Mouse (Mus musculus): ENCODE data around the gene Borcs8.

Borcs8 gene

GRCm38 (mm10) chr8:70139026-70139857, at the start of gene Borcs8, which contains the start of the genes Rfxank and Mef2b:
Borcs8 (plus strand) TSS chr8:70139499.
Rfxank (minus strand) TSS chr8:70139154.
Mef2b (plus strand) TSS chr8:70139711.
- peak; percentile 99 for DNase-seq (ENCODE audit: low spot score)

- DNase-seq (ENCODE audit: low spot score): no peak
Measured at GRCm38 (mm10) chr8:70092786-70093185, 46.5 kb upstream of the Borcs8 start.

GRCm38 (mm10) chr8:70099276-70099675, 40.0 kb upstream of the Borcs8 start:
- no peak for DNase-seq (ENCODE audit: low spot score)

- no peak for DNase-seq (ENCODE audit: low spot score)
Measured at GRCm38 (mm10) chr8:70100241-70100640, 39.1 kb upstream of the Borcs8 start.

DNA sequence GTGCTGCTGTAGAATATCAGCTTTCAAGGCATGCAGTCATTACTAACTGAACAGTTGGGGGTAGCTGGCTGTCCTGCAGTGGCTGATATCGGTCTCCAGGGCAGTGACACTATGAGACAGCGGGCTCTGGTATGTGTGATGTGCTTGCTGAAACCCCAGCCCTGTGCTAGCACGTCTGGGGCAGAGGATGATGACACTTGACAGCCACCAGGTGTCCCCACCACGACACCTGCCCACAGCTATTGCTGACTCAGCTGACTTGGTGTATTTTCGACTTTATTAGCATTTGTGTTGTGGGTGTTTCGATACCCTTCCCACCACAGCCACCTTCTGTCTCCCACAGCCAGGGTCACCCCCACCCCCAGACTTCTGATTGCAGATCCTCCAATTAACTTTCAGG, 34.8 kb upstream of the Borcs8 start:
- DNase-seq (ENCODE audit: low spot score): peak; percentile 45

- no peak for DNase-seq (ENCODE audit: low spot score)
Measured at GRCm38 (mm10) chr8:70104922-70105321, 34.4 kb upstream of the Borcs8 start.

GRCm38 (mm10) chr8:70110451-70110850, 28.8 kb upstream of the Borcs8 start:
- DNase-seq (ENCODE audit: low spot score): no peak

DNA sequence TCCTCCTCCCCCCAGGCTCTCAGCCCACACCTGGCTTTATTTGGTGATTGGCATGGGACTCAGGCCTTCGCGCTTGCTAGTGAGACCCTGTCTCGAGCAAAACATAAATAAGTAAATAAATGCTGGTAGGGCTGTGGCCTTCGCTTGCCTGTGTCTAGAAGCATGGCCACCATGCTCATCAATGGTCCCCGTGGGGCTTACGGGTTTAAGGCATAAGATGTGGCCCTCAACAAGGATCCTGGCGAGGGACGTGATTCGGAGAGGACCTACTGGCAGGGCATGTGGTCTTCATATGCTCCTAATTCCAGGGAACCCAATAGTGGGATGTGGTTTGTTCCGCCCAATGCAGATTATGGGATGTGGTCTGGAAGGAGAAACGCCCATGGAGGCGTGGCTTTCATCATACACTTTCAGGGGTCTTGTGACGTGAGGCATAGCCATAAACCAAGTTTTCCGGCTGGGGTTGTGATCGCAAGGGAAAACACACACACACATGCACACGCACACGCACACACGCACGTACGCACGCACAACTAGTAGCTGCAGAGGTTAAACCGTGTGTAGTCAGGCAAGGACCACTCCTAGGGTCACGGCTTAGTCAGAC, 28.0 kb upstream of the Borcs8 start:
- no peak for DNase-seq (ENCODE audit: low spot score)

- peak; percentile 39 for DNase-seq (ENCODE audit: low spot score)
Measured at GRCm38 (mm10) chr8:70112401-70113016, 26.8 kb upstream of the Borcs8 start.

DNA sequence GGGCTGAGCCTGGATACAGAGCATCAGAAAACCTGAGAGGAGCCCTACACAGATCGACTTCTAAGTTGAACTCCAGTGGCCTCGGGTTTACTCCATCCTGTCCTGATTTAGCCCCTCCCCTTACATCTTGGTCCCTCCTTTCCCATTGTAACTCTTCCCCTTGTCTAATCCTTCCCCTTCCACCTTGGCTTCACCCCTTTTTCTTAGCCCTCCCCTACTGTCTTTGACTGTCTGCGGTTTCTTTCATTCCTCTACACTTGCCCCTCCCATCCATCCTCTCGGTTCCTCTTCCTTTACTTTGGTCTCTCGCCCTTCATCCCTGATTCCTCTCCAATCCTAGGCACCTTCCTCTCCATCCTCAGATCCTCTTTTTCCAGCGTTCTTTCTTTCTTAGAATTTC, 24.8 kb upstream of the Borcs8 start:
- DNase-seq (ENCODE audit: low spot score): no peak

DNA sequence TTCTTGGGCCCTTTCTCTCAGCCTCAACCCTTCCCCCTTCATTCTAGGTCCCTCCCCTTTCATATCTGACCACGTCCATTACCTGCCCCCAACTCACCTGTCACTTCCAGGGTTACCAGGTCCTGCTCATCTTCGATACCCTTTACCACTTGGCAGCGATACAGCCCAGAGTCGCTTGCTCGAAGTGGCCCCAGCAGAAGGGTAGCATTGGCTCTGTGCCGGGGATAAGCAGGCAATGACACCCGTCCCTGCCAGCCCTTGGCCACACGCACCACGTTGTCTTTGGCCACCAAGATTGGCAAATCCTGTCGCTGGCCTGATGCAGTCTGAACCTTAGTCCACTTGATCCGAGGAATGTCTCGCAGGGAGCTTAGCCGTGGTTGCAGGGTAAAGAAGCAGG, 24.4 kb upstream of the Borcs8 start:
- DNase-seq (ENCODE audit: low spot score): no peak

- peak; percentile 78 for DNase-seq (ENCODE audit: low spot score)
Measured at GRCm38 (mm10) chr8:70117611-70118010, 21.7 kb upstream of the Borcs8 start.

DNA sequence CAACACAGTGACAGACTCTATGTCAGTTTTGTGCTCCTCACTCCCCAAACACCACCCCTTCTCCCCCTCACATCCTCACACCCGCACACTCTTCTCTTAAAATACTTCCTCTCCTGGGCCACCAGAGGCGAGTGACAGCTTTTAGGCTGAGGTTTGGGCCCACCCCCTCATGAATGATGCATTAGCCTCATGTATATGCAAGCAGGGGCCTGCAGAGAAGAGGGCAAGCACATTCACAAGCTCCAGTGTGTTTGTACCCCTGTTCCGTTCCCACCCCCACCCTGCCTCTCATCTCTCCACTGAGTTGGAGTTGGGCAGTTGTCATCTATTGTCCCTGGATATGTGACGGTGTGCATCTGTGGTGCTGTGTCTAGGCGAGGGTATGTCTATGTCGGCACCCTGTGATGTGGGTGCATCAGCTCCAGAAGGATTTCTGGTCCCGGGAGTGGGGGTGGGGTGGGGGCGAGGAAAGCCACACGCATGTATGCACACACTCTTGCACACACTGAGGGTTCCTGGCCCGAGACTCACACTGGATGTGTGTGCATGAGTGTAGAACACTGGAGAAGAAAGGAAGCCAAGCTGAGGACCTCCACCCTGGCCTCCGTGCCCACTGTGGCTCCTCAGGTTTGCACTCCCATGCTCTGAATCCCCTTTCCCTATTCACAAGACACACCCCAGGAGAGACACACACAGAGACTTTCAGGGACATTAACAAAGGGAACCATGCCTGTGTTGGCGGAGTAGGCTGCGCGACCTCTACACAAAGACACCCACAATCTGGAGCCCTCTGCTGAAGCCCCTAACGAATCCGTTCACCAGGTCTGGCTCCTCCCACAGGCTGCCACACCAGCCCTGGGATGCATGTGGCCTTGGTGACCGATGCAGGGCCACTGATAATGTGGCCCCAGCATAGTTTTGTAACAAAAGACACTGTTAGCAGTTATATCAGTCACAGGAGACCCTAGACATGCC, 20.3 kb upstream of the Borcs8 start:
- peak; percentile 71 for DNase-seq (ENCODE audit: low spot score)

- DNase-seq (ENCODE audit: low spot score): peak; percentile 89
Measured at GRCm38 (mm10) chr8:70120667-70121066, 18.6 kb upstream of the Borcs8 start, which contains the start of gene Ncan. Ncan (minus strand) TSS chr8:70120873.

GRCm38 (mm10) chr8:70122863-70123262, 16.4 kb upstream of the Borcs8 start:
- DNase-seq (ENCODE audit: low spot score): no peak

DNA sequence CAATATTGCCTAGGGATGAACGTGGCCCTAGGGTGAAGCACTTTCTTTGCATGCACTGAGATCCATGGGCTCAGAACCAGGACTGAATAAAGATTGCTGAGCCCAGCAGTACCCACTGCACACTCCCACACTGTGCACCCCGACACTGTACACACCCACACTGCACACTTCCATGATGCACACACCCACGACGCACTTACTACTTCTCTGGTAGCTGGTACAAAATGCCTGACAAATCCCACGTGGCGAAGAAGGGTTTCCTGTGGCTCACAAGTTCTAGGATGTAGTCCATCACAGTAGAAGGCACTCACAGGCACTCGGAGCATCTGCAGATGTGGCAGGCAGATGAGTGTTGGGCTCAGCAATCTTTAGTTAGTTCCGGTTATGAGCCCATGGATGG, 14.3 kb upstream of the Borcs8 start:
- DNase-seq (ENCODE audit: low spot score): no peak

DNA sequence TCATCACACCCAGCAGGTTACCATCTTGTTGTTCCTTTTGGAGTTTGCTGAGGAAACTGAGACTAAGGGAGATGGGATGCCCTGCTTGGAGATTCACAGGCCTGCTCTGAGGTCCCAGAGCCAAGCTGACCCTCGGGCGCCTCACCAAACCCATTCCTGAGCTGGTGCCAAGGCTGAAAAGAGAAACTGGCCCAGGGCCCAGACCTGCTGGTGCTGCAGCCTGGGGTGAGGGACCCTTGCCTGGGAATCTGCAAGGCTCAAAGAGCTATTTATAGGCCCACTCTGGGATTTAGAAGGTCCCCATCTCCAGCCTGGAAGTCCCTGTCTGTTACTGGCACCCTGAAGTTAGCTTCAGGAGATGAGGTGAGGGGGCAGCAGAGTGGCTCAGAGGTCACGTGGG, 10.9 kb upstream of the Borcs8 start:
- no peak for DNase-seq (ENCODE audit: low spot score)

DNA sequence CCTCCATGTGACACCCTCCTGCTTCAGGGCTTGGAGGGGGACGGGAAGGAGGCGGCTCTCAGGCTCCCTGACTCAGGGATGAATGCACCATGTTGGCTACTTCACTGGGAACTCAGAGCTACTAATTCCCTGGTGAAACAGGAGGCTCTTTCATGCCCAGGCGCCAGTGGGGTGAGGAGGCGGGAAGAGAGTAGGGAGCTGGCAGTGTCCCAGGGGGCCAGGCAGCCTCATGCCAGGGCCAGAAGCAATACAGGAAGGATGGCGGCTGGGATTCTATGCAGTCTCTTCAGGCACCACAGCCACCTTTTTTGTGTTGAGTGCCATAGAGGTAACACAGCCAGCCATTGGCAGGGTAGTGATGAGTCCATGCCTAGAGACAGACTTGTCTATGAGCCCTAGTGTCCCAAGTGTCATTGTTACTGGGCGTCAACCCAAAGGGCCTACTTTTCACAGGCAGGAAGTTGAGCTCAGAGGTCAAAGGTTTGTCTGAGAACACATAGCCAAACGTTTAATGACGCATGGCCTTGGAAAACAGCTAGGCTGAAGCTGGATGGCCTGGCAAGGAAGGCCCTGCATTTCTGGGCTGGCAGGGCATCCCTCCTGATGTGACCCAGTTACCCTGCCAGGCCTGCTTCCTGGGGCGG, 9.9 kb upstream of the Borcs8 start:
- no peak for DNase-seq (ENCODE audit: low spot score)

- DNase-seq (ENCODE audit: low spot score): no peak
Measured at GRCm38 (mm10) chr8:70130066-70130465, 9.2 kb upstream of the Borcs8 start.

DNA sequence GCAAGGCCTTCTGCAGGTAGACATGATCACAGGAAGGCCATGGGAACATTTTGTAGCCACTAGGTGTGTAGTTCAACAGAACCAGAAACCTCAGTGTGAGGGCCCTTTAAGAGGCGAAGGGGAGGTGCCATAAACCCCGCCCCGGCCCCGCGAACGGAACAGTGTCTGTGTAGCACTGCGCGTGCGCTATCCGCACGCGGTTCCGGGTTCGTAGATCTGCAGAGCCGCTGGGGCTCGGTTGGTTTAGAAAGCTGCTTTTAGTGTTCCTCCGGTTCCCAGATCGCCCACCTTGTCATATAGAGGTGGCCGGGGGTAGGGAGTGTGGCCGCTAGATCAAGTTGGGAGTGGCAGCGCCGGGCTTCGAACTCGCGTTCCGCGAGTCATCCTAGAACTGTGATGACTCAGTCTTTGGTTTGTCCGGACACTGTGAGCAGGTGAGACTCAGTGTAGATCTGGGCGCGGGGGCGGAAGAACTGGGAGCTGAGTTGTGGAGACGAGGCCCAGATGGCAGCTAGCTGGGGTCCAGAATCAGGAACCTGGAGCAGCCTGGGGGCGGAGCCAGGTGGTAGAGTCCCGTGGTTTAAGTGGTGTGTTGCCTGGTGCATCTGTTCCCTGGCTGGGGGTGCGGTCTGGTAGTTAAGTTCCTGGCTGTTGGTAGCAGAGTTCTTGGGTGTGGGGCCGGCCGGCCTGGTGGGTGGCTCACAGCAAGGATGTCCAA, 8.0 kb upstream of the Borcs8 start, which contains the start of gene Nr2c2ap:
Gene Nr2c2ap, plus strand, starts transcription at position 168 of the 718 bp plus-strand sequence.
- DNase-seq (ENCODE audit: low spot score): peak; percentile 93
